Mouse (Mus musculus) spleen, postnatal 10 days (tissue): ENCODE results near the gene Fam171a1.

Source experiments
- DNase-seq, 2 experiments: peaks; one replicate each; pipeline ENCODE4 v3.0.0; 2021 to 2022; ENCODE audit warnings: low spot score in 2 of 2

The Fam171a1 gene

GRCm38 (mm10) chr2:3138308-3138707 lies 24.3 kb downstream of the Fam171a1 start:
- no peak for DNase-seq

GRCm38 (mm10) chr2:3139065-3139464 lies 25.0 kb downstream of the Fam171a1 start:
- no peak for DNase-seq

GRCm38 (mm10) chr2:3139578-3139977 lies 25.6 kb downstream of the Fam171a1 start:
- DNase-seq: no peak

GRCm38 (mm10) chr2:3140585-3140984 lies 26.6 kb downstream of the Fam171a1 start:
- DNase-seq: no peak

GRCm38 (mm10) chr2:3141804-3142203 lies 27.8 kb downstream of the Fam171a1 start:
- no peak for DNase-seq

- DNase-seq: no peak
Measured at GRCm38 (mm10) chr2:3144291-3144690, 30.3 kb downstream of the Fam171a1 start.

- no peak for DNase-seq
Measured at GRCm38 (mm10) chr2:3147550-3148157, 33.6 kb downstream of the Fam171a1 start.

- DNase-seq: no peak
Measured at GRCm38 (mm10) chr2:3148731-3149130, 34.7 kb downstream of the Fam171a1 start.

- no peak for DNase-seq
Measured at GRCm38 (mm10) chr2:3150324-3150723, 36.3 kb downstream of the Fam171a1 start.

GRCm38 (mm10) chr2:3151336-3151735 lies 37.3 kb downstream of the Fam171a1 start:
- no peak for DNase-seq

GRCm38 (mm10) chr2:3154091-3154665 lies 40.2 kb downstream of the Fam171a1 start:
- DNase-seq: no peak

- no peak for DNase-seq
Measured at GRCm38 (mm10) chr2:3154986-3155385, 41.0 kb downstream of the Fam171a1 start.

GRCm38 (mm10) chr2:3157030-3157429 lies 43.0 kb downstream of the Fam171a1 start:
- no peak for DNase-seq

GRCm38 (mm10) chr2:3157661-3158344 lies 43.8 kb downstream of the Fam171a1 start:
- no peak for DNase-seq

GRCm38 (mm10) chr2:3158682-3159412 lies 44.8 kb downstream of the Fam171a1 start:
- DNase-seq: no peak

- DNase-seq: no peak
Measured at GRCm38 (mm10) chr2:3161578-3161977, 47.6 kb downstream of the Fam171a1 start.

GRCm38 (mm10) chr2:3163501-3164076 lies 49.6 kb downstream of the Fam171a1 start:
- DNase-seq: no peak

- no peak for DNase-seq
Measured at GRCm38 (mm10) chr2:3165037-3165600, 51.1 kb downstream of the Fam171a1 start.

GRCm38 (mm10) chr2:3165890-3166605 lies 52.0 kb downstream of the Fam171a1 start:
- no peak for DNase-seq

GRCm38 (mm10) chr2:3168719-3169402 lies 54.8 kb downstream of the Fam171a1 start:
- no peak for DNase-seq

GRCm38 (mm10) chr2:3169403-3169747 lies 55.4 kb downstream of the Fam171a1 start:
- DNase-seq: no peak
